Mouse (Mus musculus) ES-Bruce4 (cell line): Measurements from ENCODE around the gene Ppm1e.

ENCODE experiments used
- CTCF ChIP-seq: IDR thresholded peaks from one replicate; pipeline ENCODE4 v1.8.1; 2011; ENCODE audit warnings: low read depth, low read length
- POLR2A ChIP-seq: IDR thresholded peaks from one replicate; pipeline ENCODE4 v1.8.1; 2011; ENCODE audit warnings: low read length; ENCODE audit not compliant: insufficient read depth

DNA sequence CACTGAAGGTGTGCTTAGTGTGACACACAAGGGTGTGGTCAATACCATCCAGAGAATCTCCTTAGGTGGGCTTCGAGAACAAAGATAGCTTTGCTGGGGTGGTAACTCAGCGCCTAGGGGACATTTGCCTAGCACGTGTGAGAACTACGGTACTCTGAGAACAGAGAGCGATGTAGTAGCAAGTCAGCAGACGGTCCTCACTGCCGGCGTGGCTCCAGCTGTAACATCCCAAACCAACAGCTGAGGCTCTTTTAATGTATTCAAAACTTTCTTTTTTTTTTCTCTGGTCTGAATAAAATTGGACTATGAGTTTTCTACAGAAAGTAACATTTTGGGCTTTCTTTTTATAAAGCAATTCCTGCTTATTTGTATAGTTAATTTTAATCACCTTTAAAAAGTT is 36.3 kb downstream of the Ppm1e start:
- TF ChIP-seq CTCF (no peak), POLR2A (no peak)
